Mouse (Mus musculus) CH12.LX (cell line): Measurements from ENCODE around the gene Plekhg2. TPM values are rescaled to one million over a fixed set of nuclear protein-coding genes. Genes with fewer than 3 reads are reported as not detected.

Experiments used
- DNase-seq: peaks from one replicate; pipeline ENCODE4 v3.0.0-alpha.2; 2013; ENCODE audit errors: extremely low read depth
- H3K27ac ChIP-seq: 2 replicates; pipeline ENCODE4 v1.5.1; 2012; ENCODE audit warnings: low read depth, mild to moderate bottlenecking, control low read depth, moderate library complexity; ENCODE audit not compliant: insufficient read depth
- H3K27me3 ChIP-seq: replicated peaks from 2 replicates; pipeline ENCODE3; 2012; ENCODE audit warnings: inconsistent platforms
- H3K36me3 ChIP-seq, 2 experiments: replicated peaks in 1 of 2; 2 replicates each; pipeline versions ENCODE3 to v1.6.1; 2012; ENCODE audit warnings: inconsistent platforms in 1 of 2, low read length in 1 of 2, mild to moderate bottlenecking in 1 of 2, mixed read lengths in 1 of 2, moderate library complexity in 1 of 2; ENCODE audit not compliant: control insufficient read depth in 1 of 2, insufficient read depth in 1 of 2
- H3K4me1 ChIP-seq, 2 experiments: 2 replicates each; pipeline ENCODE4 v1.6.1; 2012; ENCODE audit warnings: inconsistent platforms in 1 of 2, moderate library complexity in 1 of 2; ENCODE audit not compliant: insufficient read depth in 2 of 2, control insufficient read depth in 1 of 2
- H3K4me2 ChIP-seq: 2 replicates; pipeline ENCODE4 v1.6.1; 2012; ENCODE audit warnings: low read depth, mild to moderate bottlenecking, control low read depth; ENCODE audit not compliant: poor library complexity, insufficient read depth, severe bottlenecking
- H3K4me3 ChIP-seq, 3 experiments: fragments of 150-350 bp in 1 of 3; sonication (generic) in 1 of 3; replicated peaks in 1 of 3; 2 replicates each; pipeline versions ENCODE3 to v1.5.1; 2011 to 2012; ENCODE audit warnings: low read depth in 2 of 3, low read length in 2 of 3, mild to moderate bottlenecking in 2 of 3, moderate library complexity in 2 of 3, control low read depth in 1 of 3, improper control_type of control experiment in 1 of 3, inconsistent platforms in 1 of 3, mixed read lengths in 1 of 3; ENCODE audit not compliant: poor library complexity in 1 of 3
- H3K79me2 ChIP-seq: replicated peaks from 2 replicates; pipeline ENCODE4 v1.6.1; 2012; ENCODE audit warnings: mild to moderate bottlenecking, moderate library complexity; ENCODE audit not compliant: control insufficient read depth, poor library complexity, insufficient read depth, severe bottlenecking; ENCODE audit errors: extremely low read depth
- H3K9ac ChIP-seq: 2 replicates; pipeline ENCODE4 v1.6.1; 2012; ENCODE audit warnings: low read depth, mild to moderate bottlenecking, control low read depth, moderate library complexity; ENCODE audit not compliant: insufficient read depth
- H3K9me3 ChIP-seq: replicated peaks from 2 replicates; pipeline ENCODE3; 2012; ENCODE audit warnings: low read length, inconsistent platforms, mixed read lengths
- CHD1 ChIP-seq: IDR thresholded peaks from 2 replicates; pipeline ENCODE4 v1.6.1; 2012; ENCODE audit warnings: low read depth, low read length, improper control_type of control experiment, inconsistent platforms
- E2F4 ChIP-seq: IDR thresholded peaks from 2 replicates; pipeline ENCODE4 v1.6.1; 2011; ENCODE audit warnings: low read depth, low read length, improper control_type of control experiment; ENCODE audit not compliant: insufficient replicate concordance
- HCFC1 ChIP-seq: IDR thresholded peaks from 2 replicates; pipeline ENCODE4 v1.6.1; 2012; ENCODE audit warnings: low read depth, mild to moderate bottlenecking, inconsistent platforms, low read length, improper control_type of control experiment
- KAT2A ChIP-seq: IDR thresholded peaks from 2 replicates; pipeline ENCODE4 v1.6.1; 2012; ENCODE audit warnings: low read length, improper control_type of control experiment, inconsistent platforms; ENCODE audit not compliant: insufficient replicate concordance
- MAX ChIP-seq: IDR thresholded peaks from 2 replicates; pipeline ENCODE4 v1.6.1; 2011; ENCODE audit warnings: low read length, improper control_type of control experiment
- MXI1 ChIP-seq: IDR thresholded peaks from 2 replicates; pipeline ENCODE4 v1.6.1; 2011; ENCODE audit warnings: mild to moderate bottlenecking, low read depth, low read length, improper control_type of control experiment
- MYC ChIP-seq: IDR thresholded peaks from 2 replicates; pipeline ENCODE4 v1.6.1; 2011; ENCODE audit warnings: low read depth, mild to moderate bottlenecking, improper control_type of control experiment, low read length
- NRF1 ChIP-seq: IDR thresholded peaks from 2 replicates; pipeline ENCODE4 v1.6.1; 2014; ENCODE audit warnings: low read depth, mild to moderate bottlenecking, inconsistent platforms, low read length, improper control_type of control experiment, moderate library complexity
- POLR2A ChIP-seq: IDR thresholded peaks from 2 replicates; pipeline ENCODE4 v1.6.1; 2011; ENCODE audit warnings: low read depth, mild to moderate bottlenecking, improper control_type of control experiment, low read length
- POLR2AphosphoS2 ChIP-seq: IDR thresholded peaks from 2 replicates; pipeline ENCODE4 v1.6.1; 2011; ENCODE audit warnings: low read depth, low read length, improper control_type of control experiment
- RAD21 ChIP-seq: IDR thresholded peaks from 2 replicates; pipeline ENCODE4 v1.6.1; 2011; ENCODE audit warnings: low read depth, mild to moderate bottlenecking, low read length, improper control_type of control experiment, moderate library complexity
- RCOR1 ChIP-seq: conservative IDR thresholded peaks from 2 replicates; pipeline ENCODE4 v1.6.1; 2012; ENCODE audit warnings: low read depth, mild to moderate bottlenecking, inconsistent platforms, low read length, improper control_type of control experiment
- TCF12 ChIP-seq: IDR thresholded peaks from 2 replicates; pipeline ENCODE4 v1.6.1; 2014; ENCODE audit warnings: low read depth, mild to moderate bottlenecking, inconsistent platforms, low read length, improper control_type of control experiment
- USF1 ChIP-seq: IDR thresholded peaks from 2 replicates; pipeline ENCODE4 v1.6.1; 2014; ENCODE audit warnings: low read depth, mild to moderate bottlenecking, inconsistent platforms, low read length, improper control_type of control experiment
- ZNF384 ChIP-seq: IDR thresholded peaks from 2 replicates; pipeline ENCODE4 v1.6.1; 2012; ENCODE audit warnings: low read depth, low read length, improper control_type of control experiment, inconsistent platforms
- dilution Hi-C: fragments of 300-500 bp; cut with MboI; formaldehyde crosslinking; loops from 2 replicates; pipeline ENCODE4 v1.14.3; 2020; ENCODE audit warnings: low sequenced_read_pairs; ENCODE audit not compliant: extremely low pct_unique_long_range_greater_than_20kb, extremely low pct_ligation_motif_present
- in situ Hi-C: fragments of 300-500 bp; cut with MboI; formaldehyde crosslinking; loops from 3 replicates; pipeline ENCODE4 v1.14.3; 2019; ENCODE audit warnings: low sequenced_read_pairs, low pct_ligation_motif_present, low pct_unique_long_range_greater_than_20kb, mixed read lengths
- polyA plus RNA-seq: library from polyadenylated mRNA; unstranded; fragments of >175 nt; gene quantifications from 2 replicates; pipeline ENCODE4 v1.2.1, GENCODE M21; 2012; ENCODE audit warnings: low read depth; ENCODE audit not compliant: insufficient read length
- total RNA-seq, 2 experiments: library from RNA; depleted of rRNA; stranded (reverse); fragments of 300-350 nt in 1 of 2; fragments of >200 nt in 1 of 2; gene quantifications; 2 replicates each; pipeline ENCODE4 v1.2.3; 2012 to 2014

The Plekhg2 gene
- total and polyA plus RNA-seq, 3 experiments, result 0.39 to 5.5 (median 4.7) TPM

DNA sequence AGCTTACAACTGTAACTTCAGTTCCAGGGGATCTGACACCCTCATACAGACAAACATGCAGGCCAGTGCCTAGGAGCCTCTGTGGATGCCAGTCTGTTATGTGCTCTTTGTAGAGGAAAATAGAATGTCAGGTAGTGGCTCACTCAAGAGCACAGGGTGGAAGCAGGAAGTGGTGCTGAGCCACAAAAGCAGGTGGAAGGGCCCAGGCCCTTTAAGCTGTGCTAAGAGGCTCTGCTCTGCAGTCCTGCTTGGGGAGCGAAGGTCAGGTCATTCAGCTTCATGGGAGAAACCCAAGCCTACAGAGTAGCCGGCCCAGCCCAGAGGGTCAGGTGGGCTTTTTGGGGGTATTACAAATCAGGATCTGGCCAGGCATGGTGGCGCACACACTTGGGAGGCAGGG, 17.2 kb downstream of the Plekhg2 start:
- no peak for DNase-seq
- Histone ChIP-seq H3K9ac (no peak overlapping the region), H3K9me3 (no peaks in the 10 kb centered on the region), H3K4me3 (no peak overlapping the region)
- no peak for TF ChIP-seq ZNF384
- peak; percentile 22; the same call in 1 of the 2 replicates for TF ChIP-seq POLR2A
- no peak for TF ChIP-seq TCF12
- TF ChIP-seq, all 38 proteins: peak for 1
- no peak overlapping the region for H3K27ac ChIP-seq
- H3K36me3 ChIP-seq, result peaks cover 36 to 52% of the 10 kb centered on the region in 2 experiments
- peaks cover 17% of the 10 kb centered on the region for H3K79me2 ChIP-seq
- no peak overlapping the region for H3K4me2 ChIP-seq
- dilution Hi-C loops (no loop called here), in situ Hi-C loops (no loop called here)
- H3K27me3 ChIP-seq, result no peaks in the 10 kb centered on the region
- H3K4me1 ChIP-seq, result peaks cover 8 to 28% of the 10 kb centered on the region in 2 experiments

DNA sequence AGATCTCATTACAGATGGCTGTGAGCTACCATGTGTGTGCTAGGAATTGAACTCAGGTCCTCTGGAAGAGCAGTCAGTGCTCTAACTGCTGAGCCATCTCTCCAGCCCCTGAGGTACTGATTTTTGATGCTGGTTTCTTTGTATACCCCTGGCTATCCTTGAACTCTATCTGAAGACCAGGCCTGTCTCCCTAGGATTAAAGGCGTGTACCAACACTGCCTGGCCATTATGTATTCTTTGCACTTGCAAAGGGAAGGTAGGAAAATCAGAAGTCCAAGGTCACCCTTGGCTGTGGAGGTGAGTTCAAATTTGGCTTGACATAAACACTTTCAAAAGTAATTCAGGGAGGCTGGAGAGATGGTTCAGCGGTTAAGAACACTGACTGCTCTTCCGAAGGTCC, 17.8 kb downstream of the Plekhg2 start:
- Histone ChIP-seq H3K4me2 (no peak overlapping the region), H3K9ac (no peak overlapping the region), H3K27ac (no peak overlapping the region), H3K9me3 (no peaks in the 10 kb centered on the region), H3K4me3 (no peak overlapping the region), H3K79me2 (peaks cover 17% of the 10 kb centered on the region), H3K27me3 (no peaks in the 10 kb centered on the region), H3K36me3 (peaks cover 31 to 46% of the 10 kb centered on the region in 2 experiments), H3K4me1 (peaks cover 8 to 33% of the 10 kb centered on the region in 2 experiments)
- DNase-seq, result no peak
- dilution Hi-C loops, result no loop called here
- TF ChIP-seq MYC (no peak), ZNF384 (no peak), POLR2A (no peak), TCF12 (no peak), MXI1 (no peak), NRF1 (no peak), RCOR1 (no peak), HCFC1 (no peak), RAD21 (no peak), MAX (no peak), KAT2A (no peak), CHD1 (no peak), POLR2AphosphoS2 (no peak; the same call in 1 of the 2 replicates), USF1 (no peak), E2F4 (no peak)
- in situ Hi-C loops, result no loop called here
